Mouse (Mus musculus) cerebellum, adult 18-20 months (tissue): ENCODE results near the gene Ticrr.

Experiments
- DNase-seq, 2 experiments: peaks; one replicate each; pipeline ENCODE4 v3.0.0; 2021

Gene Ticrr

DNA sequence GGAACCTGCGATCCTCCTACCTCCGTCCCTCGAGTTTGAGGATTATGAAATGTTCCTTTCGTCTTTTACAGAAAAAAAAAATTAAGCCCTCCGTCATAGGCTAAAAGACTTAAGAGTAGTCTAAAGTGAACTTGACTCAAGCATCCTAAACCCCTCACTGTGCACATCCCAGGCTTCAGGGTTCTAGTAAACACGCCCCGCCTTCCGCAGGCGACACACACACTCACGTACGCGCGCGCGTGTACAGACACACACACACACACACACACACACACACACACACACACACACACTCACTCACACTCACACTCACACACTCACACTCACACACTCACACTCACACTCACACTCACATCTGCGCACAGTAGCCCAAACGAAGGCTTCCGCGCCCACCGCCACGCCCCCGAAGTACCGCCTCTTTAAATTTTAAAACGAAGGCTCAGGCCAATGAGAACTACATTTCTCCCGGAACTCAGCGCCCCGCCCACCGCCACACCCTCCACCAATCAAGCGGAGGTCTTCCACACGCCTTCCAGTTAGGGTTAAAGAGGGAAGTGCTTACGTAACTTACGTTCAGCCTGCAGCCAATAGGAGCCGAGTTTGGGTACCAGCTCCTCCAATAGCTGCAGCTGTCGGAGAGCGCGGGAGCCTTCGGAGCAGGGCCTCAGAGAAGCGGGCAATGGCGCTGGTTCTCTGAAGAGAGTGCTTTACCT lies at the start of gene Ticrr:
Gene Ticrr (plus strand): TSS at position 619 of the 713 bp plus-strand sequence.
- DNase-seq, result peak; percentile 89 to 95

DNA sequence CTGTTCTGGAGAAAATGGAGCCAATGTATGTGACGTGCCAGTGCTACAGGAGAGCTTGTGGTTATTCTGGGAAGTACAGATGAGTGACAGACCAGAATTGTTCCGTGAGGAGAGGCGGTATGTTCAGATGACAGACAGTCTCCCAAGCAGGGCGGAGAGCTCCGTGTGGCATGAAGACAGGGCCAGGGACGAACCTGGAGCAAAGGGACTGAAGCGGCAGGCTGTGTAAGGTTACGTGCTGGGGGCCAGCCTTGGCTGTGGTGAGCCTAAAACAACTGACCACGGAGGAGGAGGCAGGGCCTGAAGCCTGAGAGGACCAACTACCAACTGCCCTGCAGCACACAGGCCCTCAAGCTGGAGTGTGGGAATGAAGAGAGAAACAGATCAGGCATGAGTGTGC lies 48.1 kb upstream of the Ticrr start:
- no peak for DNase-seq

DNA sequence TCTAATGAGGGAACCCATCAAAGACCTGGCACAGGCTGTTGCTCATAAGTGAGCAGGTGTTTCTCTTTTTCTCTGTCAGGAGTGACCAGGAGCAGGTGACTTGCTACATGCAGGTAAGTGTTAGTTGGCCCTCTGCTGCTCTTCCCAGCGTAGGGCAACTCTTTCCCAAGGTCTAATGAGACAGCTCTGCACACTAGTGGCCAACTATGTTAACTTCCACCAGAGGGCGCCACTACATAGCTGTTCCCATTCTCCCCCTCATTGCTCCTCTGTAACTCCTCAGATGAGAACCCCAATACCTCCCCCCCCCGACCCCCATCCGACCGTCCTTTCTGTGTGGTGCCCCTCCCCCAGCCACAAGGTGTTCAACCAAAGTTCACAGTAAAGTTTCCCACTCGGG lies 47.2 kb upstream of the Ticrr start:
- peak; percentile 25 to 38 for DNase-seq

DNA sequence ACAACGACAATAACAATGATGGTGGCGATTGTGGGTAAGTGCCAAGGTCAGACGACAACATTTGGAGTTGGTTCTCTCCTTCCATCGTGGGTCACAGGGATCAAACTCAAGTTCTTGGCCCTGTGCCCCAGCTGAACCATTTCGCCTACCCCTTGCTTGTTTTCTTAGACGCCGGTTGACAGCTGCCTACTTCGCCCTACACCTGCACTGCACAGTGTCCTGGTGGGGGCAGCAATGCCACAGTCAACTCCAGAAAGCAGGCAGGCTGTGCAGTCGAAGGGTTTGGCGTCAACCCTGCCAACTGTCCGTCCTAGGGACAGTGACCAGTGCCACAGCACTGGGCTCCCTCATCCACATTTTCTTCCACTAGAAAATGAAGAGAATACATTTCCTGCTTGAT lies 46.7 kb upstream of the Ticrr start:
- no peak for DNase-seq

DNA sequence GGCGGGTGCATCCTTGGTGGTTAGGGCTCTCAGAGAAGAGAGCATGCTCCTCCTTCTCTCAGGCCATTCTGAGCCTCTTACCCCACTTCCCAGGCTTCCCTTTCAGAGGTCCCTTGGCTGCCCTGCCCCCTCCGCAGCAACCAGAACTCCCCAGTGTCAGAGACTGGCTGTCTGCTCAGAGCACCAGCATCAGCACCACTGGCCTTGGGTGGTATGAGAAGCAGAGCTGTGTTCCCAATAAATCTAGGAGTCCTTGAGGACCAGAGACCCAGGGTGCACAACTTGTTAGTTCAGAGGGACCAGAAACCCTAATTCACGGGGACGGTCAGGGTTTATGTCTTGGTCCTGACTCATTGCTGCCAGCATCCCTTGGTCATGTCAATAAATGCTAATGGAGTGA lies 45.0 kb upstream of the Ticrr start:
- DNase-seq, result no peak

DNA sequence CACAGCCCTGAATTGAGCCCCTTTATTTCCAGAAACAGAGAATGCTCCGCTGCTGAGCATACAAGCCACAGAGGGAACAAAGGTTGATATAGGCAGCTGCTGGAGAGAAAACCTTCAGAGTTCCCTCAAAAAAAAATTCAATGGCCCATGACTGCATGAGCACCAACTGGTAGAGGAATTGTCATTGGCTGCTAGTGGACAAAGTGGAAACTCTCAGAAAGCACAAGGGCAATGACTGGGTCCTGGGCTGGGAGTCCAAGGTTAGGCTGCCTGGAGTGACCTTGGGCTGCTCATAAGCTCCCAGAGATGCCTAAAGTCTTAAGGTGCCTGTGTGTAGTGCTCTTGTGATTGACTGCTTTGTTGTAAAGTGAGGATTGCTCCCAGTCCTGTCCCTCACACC lies 44.1 kb upstream of the Ticrr start:
- no peak for DNase-seq

DNA sequence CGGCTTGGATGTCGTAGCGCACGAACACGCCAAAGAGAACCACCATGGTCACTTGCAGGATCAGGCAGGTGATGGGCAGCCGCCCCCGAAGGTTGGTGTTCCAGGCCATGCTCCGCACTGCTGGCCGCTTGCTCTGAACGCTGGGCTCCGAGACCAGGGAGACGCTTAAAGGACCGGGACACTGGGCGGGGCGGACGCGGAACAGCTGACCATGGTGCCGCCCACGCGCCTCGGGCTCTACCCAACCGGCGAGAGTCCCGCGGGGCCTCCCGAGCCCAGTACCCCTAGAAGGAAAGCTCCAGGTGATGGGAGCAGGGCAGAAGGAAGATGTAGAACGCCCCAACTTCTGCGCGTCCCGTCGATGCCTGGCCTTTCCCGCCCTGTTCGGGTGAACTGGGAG lies 42.6 kb upstream of the Ticrr start, which contains the start of gene Rhcg:
Gene Rhcg (minus strand): TSS at position 240 of the 400 bp plus-strand sequence.
- DNase-seq, result no peak

DNA sequence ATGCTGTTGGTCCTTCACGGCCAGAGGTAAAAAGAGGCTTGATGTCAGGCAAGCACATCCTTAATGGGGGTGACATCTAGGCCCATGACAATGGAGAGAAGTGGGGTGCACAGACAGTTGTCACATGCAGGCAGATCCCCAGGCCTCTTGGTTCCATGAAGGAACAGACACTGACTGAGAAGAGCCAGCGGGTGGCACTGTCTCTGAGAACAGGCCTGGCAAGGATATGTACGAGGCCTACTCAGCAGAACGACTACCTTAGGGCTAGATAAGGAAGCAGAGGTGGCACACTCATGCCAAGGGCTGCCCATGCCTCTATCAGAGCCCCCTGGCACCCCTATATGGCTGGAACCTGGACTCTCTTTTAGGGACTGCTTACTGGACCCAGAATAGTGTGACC lies 40.5 kb upstream of the Ticrr start:
- no peak for DNase-seq

DNA sequence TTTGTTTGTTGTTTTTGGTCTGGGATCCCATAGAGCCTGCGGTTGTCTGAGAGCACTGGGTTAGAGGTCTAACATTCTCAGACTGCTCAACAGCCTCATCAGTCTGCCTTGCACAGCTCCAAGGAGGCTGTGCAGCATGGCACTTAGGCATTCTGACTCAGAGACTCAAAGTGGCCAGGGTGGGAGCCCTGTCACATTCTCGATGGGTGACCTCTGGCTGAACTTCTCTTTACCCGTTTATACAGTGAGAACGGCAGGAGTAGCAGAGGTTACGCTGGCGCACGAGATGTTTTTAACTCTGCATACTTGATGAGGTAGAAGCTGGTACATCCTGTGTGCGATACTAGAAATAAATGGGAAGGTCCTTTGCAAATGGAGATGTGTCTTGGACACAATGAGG lies 36.9 kb upstream of the Ticrr start:
- DNase-seq, result no peak

DNA sequence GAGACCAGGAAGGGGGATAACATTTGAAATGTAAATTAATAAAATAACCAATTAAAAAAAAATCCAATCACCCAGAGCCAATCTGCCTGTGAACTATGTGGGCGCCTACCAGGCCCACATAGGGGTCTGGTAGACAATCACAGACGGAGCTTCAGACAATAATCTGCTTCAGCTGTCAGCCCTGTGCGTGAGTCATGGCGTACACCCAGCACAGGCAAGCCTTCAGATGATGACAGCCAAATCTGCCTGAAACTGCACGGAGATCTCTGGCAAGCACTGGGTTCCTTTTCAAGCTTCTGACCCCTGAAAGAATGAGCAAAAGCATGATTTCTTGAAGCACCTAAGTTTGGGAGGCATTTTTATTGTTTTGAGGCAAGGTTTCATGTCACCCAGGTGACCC lies 33.8 kb upstream of the Ticrr start:
- DNase-seq, result no peak

DNA sequence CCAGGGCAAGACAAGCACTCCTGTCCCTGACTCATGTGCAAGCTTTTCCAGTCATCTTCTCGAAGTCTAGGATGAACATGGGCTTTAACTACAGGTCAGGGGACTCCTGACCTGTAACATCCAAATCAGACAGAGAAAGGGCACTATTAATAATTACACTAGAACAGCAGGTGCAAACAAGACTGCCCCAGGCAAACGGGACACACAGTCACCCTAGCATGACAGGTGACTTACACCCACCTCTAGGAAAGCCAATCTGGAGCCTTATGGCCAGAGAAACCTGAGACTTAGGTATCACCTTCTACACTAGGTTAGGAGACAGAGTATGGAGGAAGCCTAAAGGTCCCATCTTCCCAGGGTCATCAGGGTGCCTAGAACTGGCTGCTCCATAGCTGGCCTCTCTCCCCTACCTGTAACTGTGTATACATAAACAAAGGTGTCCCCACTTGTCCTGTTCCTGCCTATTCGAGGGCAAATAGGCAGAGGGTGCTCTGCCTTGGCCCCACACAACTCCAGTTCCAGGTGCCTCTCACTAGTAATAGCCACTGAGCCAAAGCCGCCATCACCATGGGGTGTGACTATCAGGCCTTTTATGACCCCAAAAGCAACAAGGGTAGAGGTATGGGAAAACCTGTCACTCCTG lies 31.6 kb upstream of the Ticrr start:
- no peak for DNase-seq

DNA sequence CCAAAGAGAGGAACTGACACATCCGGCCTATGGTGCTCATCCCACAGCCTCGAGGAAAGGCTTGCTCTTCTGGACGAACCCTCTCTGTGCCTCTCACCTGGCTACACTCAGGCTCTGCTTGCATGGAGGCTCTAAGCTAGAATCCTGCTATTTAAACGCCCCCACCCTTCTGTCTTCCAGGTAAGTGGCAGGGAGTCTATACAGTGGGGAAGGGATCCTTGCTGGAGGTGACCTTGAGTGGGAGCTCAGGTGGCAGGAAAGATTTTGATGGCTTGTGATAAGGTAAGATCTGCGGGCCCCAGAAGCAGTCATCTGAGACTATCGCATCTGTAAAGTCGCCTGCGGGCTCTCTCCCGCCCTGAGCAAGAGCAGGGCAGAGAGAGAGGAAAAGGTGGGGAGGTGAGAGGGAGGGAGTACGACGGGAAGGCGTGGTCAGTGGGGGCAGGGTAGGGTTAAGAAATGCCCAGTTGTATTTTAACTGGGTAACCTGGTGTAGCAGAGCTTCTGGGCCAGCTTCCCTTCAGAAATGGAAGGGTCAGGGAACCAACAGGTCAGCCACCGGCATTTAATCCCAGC lies 28.1 kb upstream of the Ticrr start:
- no peak for DNase-seq

DNA sequence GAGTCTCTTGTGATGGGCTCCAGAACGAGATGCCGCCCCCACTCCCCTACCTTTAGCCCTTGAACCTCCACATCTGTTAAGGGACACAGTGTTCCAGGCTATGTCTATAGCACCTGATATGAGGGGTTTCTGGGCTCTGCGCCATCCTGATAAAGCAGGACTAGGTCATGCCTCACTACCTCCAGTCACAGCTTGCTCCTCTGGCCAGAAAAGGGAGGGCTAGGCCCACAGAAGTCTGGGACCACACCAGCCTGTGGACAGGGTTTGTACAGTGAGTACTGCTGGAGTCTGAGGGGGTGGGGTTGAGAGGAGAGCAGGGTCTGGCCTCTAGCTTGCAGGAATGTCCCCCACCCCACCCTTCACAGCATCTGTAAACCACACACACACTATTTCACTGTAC lies 12.8 kb upstream of the Ticrr start:
- no peak for DNase-seq

DNA sequence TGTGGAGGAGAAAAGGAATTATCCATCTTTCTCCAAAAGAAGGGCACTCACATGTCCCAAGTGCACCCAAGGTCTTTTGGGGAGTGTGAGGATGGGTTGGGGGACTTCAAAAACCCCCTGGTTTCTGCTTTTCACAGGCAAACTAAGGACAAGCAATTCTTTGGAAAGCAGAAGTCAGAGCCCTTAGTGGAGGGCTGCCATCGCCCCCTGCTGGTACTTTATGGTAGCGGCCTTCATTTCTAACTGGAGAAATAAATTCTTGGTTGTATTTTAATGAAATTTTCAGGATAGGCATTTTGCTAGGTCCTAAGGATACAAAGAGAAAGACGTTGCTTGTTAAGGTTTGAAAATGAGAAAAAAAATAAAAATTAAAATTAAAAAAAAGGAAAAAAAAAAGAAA lies 11.0 kb upstream of the Ticrr start:
- peak; percentile 33 to 51 for DNase-seq

DNA sequence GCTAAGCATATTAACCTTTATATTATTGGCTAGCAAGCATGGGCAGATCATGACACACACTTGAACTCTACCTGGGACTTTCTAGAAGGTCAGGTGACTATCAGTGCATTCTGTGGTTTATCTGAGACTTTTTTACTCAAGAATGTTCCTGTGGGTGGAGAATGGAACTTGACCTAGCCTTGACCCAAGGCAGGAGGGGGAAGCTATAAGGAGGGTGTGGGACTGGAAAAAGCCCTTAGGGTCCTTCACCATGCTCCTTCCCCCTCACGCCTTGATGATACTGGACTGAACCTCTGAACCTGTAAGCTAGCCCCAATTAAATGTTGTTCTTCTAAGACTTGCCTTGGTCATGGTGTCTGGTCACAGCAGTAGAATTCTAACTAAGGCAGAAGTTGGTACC lies 5.8 kb upstream of the Ticrr start:
- DNase-seq, result no peak

DNA sequence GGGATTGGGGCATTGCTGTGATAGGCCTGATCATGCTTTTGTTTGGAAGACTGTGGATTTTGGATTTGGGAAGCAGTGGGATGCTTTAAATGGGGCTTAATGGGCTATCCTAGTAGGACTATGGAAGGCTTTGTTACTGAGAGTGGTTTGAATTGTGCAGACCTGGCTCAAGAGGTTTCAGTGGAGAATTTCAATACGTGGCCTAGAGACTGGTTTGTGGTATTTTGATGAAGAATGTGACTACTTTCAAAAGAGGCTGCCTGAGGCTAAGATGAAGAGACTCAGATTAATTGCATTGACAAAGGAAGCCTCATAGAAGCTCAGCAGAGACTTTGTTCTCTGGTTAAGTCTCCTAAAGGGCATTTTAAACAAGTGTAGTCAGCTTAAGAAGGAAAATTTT lies 5.4 kb upstream of the Ticrr start:
- no peak for DNase-seq

DNA sequence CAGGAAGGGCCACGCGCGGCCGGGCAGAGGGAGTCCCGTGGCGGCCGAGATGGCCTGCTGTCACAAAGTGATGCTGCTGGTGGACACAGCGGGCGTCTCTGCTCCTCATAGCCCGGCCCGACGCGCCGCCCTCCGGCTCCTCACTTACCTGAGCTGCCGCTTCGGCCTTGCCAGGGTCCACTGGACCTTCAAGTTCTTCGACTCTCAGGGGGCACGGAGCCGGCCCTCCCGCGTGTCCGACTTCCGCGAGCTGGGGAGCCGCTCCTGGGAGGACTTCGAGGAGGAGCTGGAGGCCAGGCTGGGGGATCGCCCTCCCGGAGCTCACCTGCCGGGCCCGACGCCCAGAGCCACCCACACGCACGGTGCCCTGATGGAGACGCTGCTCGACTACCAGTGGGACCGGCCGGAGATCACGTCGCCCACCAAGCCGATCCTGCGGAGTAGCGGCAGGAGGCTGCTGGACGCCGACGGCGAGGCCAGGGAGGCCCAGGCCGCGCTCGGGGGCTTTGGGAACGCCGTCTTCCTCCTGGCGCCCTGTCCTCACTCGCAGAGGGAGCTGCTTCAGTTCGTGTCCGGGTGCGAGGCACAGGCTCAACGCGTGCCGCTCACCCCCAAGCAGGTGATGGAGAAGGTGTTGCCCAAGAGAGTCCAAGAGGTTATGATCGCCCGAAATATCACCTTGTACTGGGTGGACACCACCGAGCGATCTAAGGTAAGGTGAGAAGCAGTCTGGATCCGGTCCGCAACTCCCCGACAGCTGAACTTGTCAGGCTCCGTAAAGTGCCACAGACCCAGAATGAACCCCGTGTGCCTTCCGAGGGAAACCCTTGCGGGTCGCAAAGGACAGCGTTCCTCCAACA lies 525 bp downstream of the Ticrr start:
- peak in 1 of 2 experiments; percentile 10 for DNase-seq

DNA sequence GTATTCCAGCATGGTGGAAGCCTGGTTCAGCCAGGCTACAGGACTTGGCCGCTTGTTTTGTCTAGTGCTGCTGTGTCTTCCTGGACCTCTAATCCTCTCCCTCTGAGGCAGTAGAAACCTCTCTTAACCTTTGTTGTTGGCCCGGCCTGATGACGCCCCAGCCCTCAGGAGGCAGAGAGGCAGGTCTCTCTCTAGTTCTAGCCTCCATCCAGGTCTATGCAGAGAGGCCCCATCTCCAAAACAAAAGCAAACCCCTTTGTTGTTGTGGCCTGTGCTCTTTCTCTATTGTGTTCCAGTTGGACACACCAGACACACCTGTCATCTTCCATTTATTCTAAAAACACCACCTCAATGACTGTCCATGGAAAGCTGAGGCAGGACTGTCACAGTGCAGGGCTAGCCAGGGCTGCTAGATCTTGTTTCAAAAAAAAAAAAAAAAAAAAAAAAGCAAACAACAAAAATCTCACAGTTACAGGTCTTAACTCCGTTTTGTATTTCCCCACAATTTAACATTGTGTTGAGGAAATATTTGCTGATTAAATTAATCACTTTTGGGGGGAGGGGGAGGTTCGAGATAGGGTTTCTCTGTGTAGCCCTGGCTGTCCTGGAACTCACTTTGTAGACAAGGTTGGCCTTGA lies 1.4 kb downstream of the Ticrr start:
- no peak for DNase-seq

DNA sequence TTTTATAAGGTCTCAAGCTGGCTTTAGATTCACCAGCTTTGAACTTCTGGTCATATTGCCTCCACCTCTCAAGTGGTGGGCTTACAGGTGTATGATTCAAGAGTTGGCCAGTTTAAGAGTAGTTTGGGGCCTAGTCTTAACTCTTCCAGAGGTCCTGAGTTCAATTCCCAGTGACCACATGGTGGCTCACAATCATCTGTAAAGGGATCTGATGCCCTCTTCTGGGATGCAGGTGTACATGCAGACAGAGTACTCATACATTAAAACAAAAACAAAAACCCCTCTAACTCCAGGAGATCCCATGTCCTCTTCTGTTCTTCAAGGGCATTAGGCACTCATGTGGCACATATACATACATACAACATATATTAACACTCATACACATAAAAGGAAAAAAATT lies 6.7 kb downstream of the Ticrr start:
- no peak for DNase-seq

DNA sequence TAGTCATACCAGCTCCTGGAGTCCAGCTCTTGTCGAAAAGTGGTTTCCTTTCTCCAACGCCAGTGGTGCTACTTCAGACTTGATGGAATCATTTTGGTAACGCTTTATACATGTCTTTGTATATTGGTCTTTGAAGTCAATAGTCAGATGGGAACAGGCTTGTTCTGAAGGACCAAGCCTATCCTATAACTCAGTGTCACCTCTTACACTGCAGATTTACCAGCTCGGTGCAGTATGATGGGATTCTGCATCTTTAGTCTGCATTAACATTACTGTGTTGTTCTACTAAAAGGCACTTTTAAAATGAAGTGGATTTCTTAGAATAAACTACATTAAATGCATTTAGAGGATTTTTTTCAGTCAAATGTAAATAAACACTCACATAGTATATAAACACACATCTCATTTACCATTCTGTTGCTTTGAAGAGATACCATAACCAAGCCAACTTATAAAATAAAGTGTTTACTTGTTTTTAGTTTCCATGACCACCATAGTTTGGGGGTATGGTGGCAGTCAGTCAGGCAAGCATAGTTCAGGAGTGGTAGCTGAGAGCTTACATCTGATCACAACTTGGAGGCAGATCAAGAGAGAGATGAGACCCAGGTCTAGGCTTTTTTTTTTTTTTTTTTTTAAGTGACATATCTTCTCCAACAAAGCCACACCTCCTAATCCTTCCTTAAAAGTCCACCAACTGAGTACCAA lies 11.1 kb downstream of the Ticrr start:
- no peak for DNase-seq

DNA sequence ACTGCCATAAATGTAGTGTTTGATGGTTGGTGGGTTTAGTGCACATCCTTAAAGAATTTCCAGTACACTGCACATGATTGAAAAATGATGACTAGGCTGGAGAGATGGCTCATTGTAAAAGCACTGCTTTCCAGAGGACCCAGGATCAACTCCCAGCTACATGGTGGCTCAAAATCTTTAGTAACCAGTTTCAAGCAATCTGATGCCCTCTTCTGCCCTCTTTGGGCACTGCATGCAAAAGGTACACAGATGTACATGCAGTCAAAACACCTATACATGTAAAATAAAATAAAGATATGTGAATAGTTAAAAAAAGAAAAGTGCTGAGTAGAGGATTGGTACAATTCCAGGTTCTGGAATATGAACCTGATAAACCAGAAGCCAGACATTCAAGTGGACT lies 19.2 kb downstream of the Ticrr start:
- no peak for DNase-seq

DNA sequence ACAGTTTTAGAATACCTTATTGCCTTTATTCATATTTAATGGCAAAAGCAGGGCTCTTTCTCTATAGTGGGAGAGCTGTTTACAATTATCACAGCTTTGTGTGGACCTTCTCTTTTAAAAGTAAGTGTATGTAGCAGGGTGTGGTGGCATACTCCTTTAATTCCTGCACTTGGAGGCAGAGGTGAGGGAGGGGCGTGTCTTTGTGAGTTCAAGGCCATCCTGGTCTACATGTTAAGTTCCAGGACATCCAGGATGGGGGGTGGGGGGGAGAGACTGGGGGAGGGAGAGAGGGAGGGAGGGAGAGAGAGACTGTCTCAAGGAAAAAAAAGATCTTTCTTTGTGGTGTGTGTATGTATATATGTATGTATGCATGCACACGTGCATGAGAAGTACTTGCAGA lies 20.2 kb downstream of the Ticrr start:
- no peak for DNase-seq
